Mouse (Mus musculus) lung, adult 2 months (tissue): ENCODE results near the gene Tha1.

ENCODE experiments used
- CTCF ChIP-seq: fragments of 200-500 bp; IDR thresholded peaks from 2 replicates; pipeline ENCODE4 v1.5.1; 2011; ENCODE audit warnings: mild to moderate bottlenecking, low read length, control low read depth; ENCODE audit not compliant: insufficient read depth
- POLR2A ChIP-seq: fragments of 200-500 bp; IDR thresholded peaks from 2 replicates; pipeline ENCODE4 v1.6.1; 2011; ENCODE audit warnings: low read depth, mild to moderate bottlenecking, control low read depth, low read length, borderline replicate concordance; ENCODE audit errors: extremely low read depth

DNA sequence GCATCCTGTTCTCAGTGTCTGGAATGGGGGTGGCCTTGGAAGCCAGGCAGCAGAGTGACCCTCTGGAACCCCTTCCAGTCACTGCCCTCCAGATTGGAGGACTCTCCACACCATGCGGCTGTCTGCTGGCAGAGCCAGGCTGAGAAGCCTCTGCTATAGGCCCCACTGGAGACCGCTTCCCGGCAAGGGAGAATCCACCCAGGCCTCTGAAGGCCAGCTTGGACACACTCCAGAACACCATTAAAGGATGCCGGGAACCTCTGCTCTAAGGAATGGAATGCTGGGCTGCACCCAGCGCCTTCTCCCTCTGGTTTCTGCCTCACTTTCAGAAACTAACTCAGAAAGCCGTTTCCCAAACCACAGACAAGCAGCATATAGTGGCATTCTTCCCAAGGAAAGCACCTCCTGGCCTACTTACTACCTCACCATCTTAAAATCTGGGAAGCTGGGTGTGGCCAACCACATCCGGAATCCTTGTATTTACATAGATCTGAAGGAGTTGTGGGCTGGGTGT lies 50.5 kb downstream of the Tha1 start:
- TF ChIP-seq CTCF: no peak
- TF ChIP-seq POLR2A: no peak
